Mouse (Mus musculus): ENCODE measurements around the gene Arhgap27. TPM values are rescaled to one million over a fixed set of nuclear protein-coding genes. Genes with fewer than 3 reads are reported as not detected.
"Not testable (repeated sequence)": the region's sequence is repeated elsewhere in the genome, so short reads cannot be mapped to it uniquely, and the experiment has no call there.

Arhgap27 gene
- polyA plus RNA-seq, 1 experiment: 0.48 TPM

- Histone ChIP-seq H3K9me3 (ENCODE audit: control insufficient read depth, low read length) (no peaks in the 10 kb centered on the region), H3K4me1 (ENCODE audit: control insufficient read depth) (no peaks in the 10 kb centered on the region), H3K27me3 (ENCODE audit: control insufficient read depth) (peaks cover 15% of the 10 kb centered on the region), H3K4me3 (replicated peaks) (no peak overlapping the region), H3K36me3 (ENCODE audit: control insufficient read depth) (no peaks in the 10 kb centered on the region)
- TF ChIP-seq GATA1 (IDR thresholded peaks at IDR 0.05; ENCODE audit: low read length): no peak
- TF ChIP-seq TAL1 (IDR thresholded peaks at IDR 0.05; ENCODE audit: low read length): no peak
These were observed 55.6 kb downstream of the Arhgap27 start for GRCm38 (mm10) chr11:103307910-103308309.

- Histone ChIP-seq H3K36me3 (ENCODE audit: control insufficient read depth) (no peaks in the 10 kb centered on the region), H3K4me3 (replicated peaks) (no peak overlapping the region), H3K4me1 (ENCODE audit: control insufficient read depth) (no peaks in the 10 kb centered on the region), H3K27me3 (ENCODE audit: control insufficient read depth) (no peaks in the 10 kb centered on the region), H3K9me3 (ENCODE audit: control insufficient read depth, low read length) (peaks cover 6% of the 10 kb centered on the region)
- TF ChIP-seq GATA1 (IDR thresholded peaks at IDR 0.05; ENCODE audit: low read length) (no peak), TAL1 (IDR thresholded peaks at IDR 0.05; ENCODE audit: low read length) (no peak)
These were observed 59.0 kb downstream of the Arhgap27 start for GRCm38 (mm10) chr11:103304525-103304924.

GRCm38 (mm10) chr11:103294772-103295171 lies 68.7 kb downstream of the Arhgap27 start:
- no peaks in the 10 kb centered on the region for H3K27me3 ChIP-seq (ENCODE audit: control insufficient read depth)
- H3K4me1 ChIP-seq (ENCODE audit: control insufficient read depth): peaks cover 4% of the 10 kb centered on the region
- TF ChIP-seq TAL1 (IDR thresholded peaks at IDR 0.05; ENCODE audit: low read length) (no peak), GATA1 (IDR thresholded peaks at IDR 0.05; ENCODE audit: low read length) (no peak)
- H3K4me3 ChIP-seq (replicated peaks): no peak overlapping the region
- H3K36me3 ChIP-seq (ENCODE audit: control insufficient read depth): no peaks in the 10 kb centered on the region
- no peaks in the 10 kb centered on the region; the same call in 1 of the 2 replicates for H3K9me3 ChIP-seq (ENCODE audit: control insufficient read depth, low read length)

- peaks cover 11% of the 10 kb centered on the region for H3K4me1 ChIP-seq (ENCODE audit: control insufficient read depth)
- H3K36me3 ChIP-seq (ENCODE audit: control insufficient read depth): no peaks in the 10 kb centered on the region
- H3K9me3 ChIP-seq (ENCODE audit: control insufficient read depth, low read length): no peaks in the 10 kb centered on the region
- no peak overlapping the region for H3K4me3 ChIP-seq (replicated peaks)
- no peaks in the 10 kb centered on the region for H3K27me3 ChIP-seq (ENCODE audit: control insufficient read depth)
- TF ChIP-seq TAL1 (IDR thresholded peaks at IDR 0.05; ENCODE audit: low read length) (no peak), GATA1 (IDR thresholded peaks at IDR 0.05; ENCODE audit: low read length) (no peak)
These were observed 69.4 kb downstream of the Arhgap27 start for GRCm38 (mm10) chr11:103294066-103294465.

DNA sequence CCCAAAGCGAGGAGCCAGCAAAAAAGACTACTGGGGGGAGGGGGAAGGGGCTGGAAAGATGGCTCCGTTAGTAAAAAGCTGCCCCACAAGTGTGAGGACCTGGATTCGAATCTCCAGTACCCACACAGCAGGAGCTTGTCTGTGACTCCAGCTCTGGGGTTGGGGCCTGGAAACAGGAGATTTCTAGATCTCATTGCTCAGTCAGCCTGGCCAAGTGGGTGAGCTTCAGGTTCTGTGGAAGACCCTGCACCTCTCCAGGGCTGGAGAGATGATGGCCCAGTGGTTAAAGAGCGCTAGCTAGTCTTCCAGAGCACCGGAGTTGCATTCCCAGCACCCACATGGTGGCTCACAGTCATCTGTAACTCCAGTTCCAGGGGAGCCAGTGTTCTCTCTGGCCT lies 70.6 kb downstream of the Arhgap27 start:
- no peak for TF ChIP-seq GATA1 (IDR thresholded peaks at IDR 0.05; ENCODE audit: low read length)
- TF ChIP-seq TAL1 (IDR thresholded peaks at IDR 0.05; ENCODE audit: low read length): no peak
- no peaks in the 10 kb centered on the region for H3K36me3 ChIP-seq (ENCODE audit: control insufficient read depth)
- H3K9me3 ChIP-seq (ENCODE audit: control insufficient read depth, low read length): no peaks in the 10 kb centered on the region
- peaks cover 11% of the 10 kb centered on the region for H3K4me1 ChIP-seq (ENCODE audit: control insufficient read depth)
- H3K4me3 ChIP-seq (replicated peaks): no peak overlapping the region
- H3K27me3 ChIP-seq (ENCODE audit: control insufficient read depth): no peaks in the 10 kb centered on the region

GRCm38 (mm10) chr11:103292152-103292889 lies 71.2 kb downstream of the Arhgap27 start:
- Histone ChIP-seq H3K4me3 (replicated peaks) (no peak overlapping the region), H3K36me3 (ENCODE audit: control insufficient read depth) (no peaks in the 10 kb centered on the region), H3K9me3 (ENCODE audit: control insufficient read depth, low read length) (no peaks in the 10 kb centered on the region), H3K27me3 (ENCODE audit: control insufficient read depth) (no peaks in the 10 kb centered on the region), H3K4me1 (ENCODE audit: control insufficient read depth) (peaks cover 11% of the 10 kb centered on the region)
- TF ChIP-seq GATA1 (IDR thresholded peaks at IDR 0.05; ENCODE audit: low read length) (no peak), TAL1 (IDR thresholded peaks at IDR 0.05; ENCODE audit: low read length) (no peak)

GRCm38 (mm10) chr11:103290841-103291240 lies 72.7 kb downstream of the Arhgap27 start:
- not testable (repeated sequence) for H3K4me3 ChIP-seq (replicated peaks); H3K36me3 ChIP-seq (ENCODE audit: control insufficient read depth); H3K9me3 ChIP-seq (ENCODE audit: control insufficient read depth, low read length); H3K27me3 ChIP-seq (ENCODE audit: control insufficient read depth)
- H3K4me1 ChIP-seq (ENCODE audit: control insufficient read depth): peaks cover 11% of the 10 kb centered on the region

DNA sequence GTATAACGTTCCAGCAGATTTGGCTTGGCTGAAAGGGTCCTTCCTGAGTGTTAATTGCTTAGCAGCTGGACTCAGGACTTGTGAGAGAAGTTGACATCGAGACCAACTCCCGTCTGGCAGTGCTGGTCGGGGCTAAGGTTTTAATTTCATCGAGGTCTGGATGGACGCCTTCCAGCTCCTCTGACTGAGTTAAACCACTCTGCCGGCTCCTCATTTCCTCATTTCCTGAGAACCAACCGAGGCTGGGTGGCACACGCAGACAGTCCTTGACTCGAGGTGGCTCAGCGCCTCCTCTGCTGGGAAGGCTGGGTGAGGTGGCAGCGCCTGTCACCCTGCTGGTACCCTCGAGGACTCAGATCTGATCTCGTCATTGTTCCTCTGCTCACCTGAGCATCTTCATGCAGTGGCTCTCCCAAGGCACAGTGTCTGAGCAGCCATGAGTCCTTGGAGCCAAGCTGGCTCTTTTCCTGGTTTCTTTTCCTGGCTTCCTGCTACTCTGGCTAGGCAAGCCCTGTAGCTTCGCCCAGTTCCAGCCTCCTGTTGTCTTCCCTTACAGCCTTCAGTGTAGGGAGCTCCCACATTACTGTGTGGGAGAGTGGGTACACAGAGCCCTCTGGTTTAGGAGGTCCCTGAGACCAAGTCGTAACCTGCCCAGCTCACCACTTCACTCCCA lies 75.1 kb downstream of the Arhgap27 start:
- no peak overlapping the region for H3K4me3 ChIP-seq (replicated peaks)
- H3K27me3 ChIP-seq (ENCODE audit: control insufficient read depth): peaks cover 2% of the 10 kb centered on the region
- TF ChIP-seq GATA1 (IDR thresholded peaks at IDR 0.05; ENCODE audit: low read length) (no peak), TAL1 (IDR thresholded peaks at IDR 0.05; ENCODE audit: low read length) (no peak)
- H3K36me3 ChIP-seq (ENCODE audit: control insufficient read depth): no peaks in the 10 kb centered on the region
- no peaks in the 10 kb centered on the region for H3K9me3 ChIP-seq (ENCODE audit: control insufficient read depth, low read length)
- peaks cover 11% of the 10 kb centered on the region for H3K4me1 ChIP-seq (ENCODE audit: control insufficient read depth)

- peaks cover 11% of the 10 kb centered on the region for H3K4me1 ChIP-seq (ENCODE audit: control insufficient read depth)
- H3K9me3 ChIP-seq (ENCODE audit: control insufficient read depth, low read length): no peaks in the 10 kb centered on the region
- H3K36me3 ChIP-seq (ENCODE audit: control insufficient read depth): no peaks in the 10 kb centered on the region
- H3K27me3 ChIP-seq (ENCODE audit: control insufficient read depth): peaks cover 2% of the 10 kb centered on the region
- H3K4me3 ChIP-seq (replicated peaks): no peak overlapping the region
- no peak for TF ChIP-seq GATA1 (IDR thresholded peaks at IDR 0.05; ENCODE audit: low read length)
These were observed 76.6 kb downstream of the Arhgap27 start for GRCm38 (mm10) chr11:103286910-103287309.

Data from erythroblast, embryonic 14.5 days (primary cell).